Comparison of ENCODE assay signal across 9 mouse cellular contexts in the genomic region with DNA sequence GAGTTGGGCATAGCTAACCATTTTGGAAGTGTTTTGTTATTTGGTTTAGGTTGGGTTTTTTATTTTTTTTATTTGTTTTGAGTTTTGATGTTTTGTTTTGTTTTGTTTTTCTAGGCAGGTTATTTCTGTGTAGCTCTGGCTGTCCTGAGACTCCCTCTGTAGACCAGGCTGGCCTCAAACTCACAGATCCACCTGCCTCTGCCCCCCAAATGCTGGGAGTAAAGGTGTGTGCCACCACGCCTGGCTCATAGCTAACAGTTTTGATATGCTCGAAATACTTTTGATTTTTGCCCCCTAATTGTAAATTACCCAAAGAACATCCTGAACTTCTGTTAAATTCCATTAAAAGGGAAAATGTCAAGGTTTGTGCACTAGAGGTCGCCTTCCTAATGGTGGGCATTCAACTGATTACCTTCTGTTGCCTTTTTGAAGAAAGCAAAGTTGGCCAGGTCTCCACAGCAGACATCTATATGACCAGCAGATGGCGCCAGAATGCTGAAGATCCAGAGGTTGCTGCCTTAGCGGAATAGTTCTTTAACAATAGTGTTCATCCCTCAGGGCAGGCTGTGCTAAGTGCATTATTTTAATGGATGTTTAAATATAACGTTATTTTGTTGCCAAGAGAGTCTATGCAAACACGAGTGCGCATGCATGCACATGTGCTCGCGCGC.
DNase-seq lines count a peak whose midpoint lies in the region; ATAC-seq and TF ChIP-seq lines count a peak whose summit lies in the region.
"Had no signal": no experiment of that assay in that cellular context is flagged by ENCODE, and none has a peak within 500 bp of the region (broad histone marks: within the 10 kb centered on the region; RNA-seq: fewer than 3 reads in every experiment).

No protein-coding gene starts in this region.

- no peak overlapping the region for H3K9ac ChIP-seq in forebrain, embryonic 14.5 days (ENCODE audit: low read length)

- no peaks in the 10 kb centered on the region for H3K4me1 ChIP-seq in G1E (ENCODE audit: insufficient read depth, low read depth, low read length)
- no peaks in the 10 kb centered on the region for H3K4me1 ChIP-seq in forebrain, embryonic 14.5 days (ENCODE audit: control insufficient read depth, insufficient read depth, low read length)
- H3K4me1 ChIP-seq: megakaryocyte, embryonic 14.5 days had no signal

- DNase-seq in G1E (ENCODE audit: low spot score): no peak
- DNase-seq in c-Kit-positive CD71-positive TER-119-positive erythroid progenitor cells, embryonic 14.5 days (ENCODE audit: low spot score): peak; percentile 48
- peak; percentile 92 for DNase-seq in forebrain, embryonic 14.5 days (ENCODE audit: low spot score)
- peak; percentile 60 to 64 for DNase-seq in heart, postnatal 36 days
- peak; percentile 73 for DNase-seq in layer of hippocampus, adult 11-12 months (ENCODE audit: low spot score)
- DNase-seq in lung, adult 18-20 months: peak; percentile 24 to 56
- DNase-seq in ovary, postnatal 14 days (ENCODE audit: low spot score): peak; percentile 70
- DNase-seq in thymus, postnatal 10 days (ENCODE audit: low spot score in 2 of 2): peak; percentile 15 to 59

- peak; percentile 15; the same call in 1 of the 2 replicates for ATAC-seq in G1E (ENCODE audit: extremely low read depth, insufficient number of reproducible peaks, low FRiP score, poor library complexity, severe bottlenecking)
- peak; percentile 92 for ATAC-seq in forebrain, embryonic 14.5 days

- H3K9me3 ChIP-seq in G1E (replicated peaks): no peaks in the 10 kb centered on the region
- no peaks in the 10 kb centered on the region for H3K9me3 ChIP-seq in forebrain, embryonic 14.5 days (replicated peaks; ENCODE audit: control insufficient read depth, low read length)
- H3K9me3 ChIP-seq: megakaryocyte, embryonic 14.5 days had no signal

- H3K4me3 ChIP-seq in G1E (ENCODE audit: low read depth, low read length): no peak overlapping the region
- no peak overlapping the region for H3K4me3 ChIP-seq in forebrain, embryonic 14.5 days (ENCODE audit: low read depth, low read length)
- H3K4me3 ChIP-seq: megakaryocyte, embryonic 14.5 days had no signal

- 35% methylated on average over 11 of the region's 11 CpGs for WGBS in forebrain, embryonic 14.5 days

- TF ChIP-seq CTCF in G1E (IDR thresholded peaks at IDR 0.05; ENCODE audit: low read depth, low read length): peak; percentile 44

- H3K27ac ChIP-seq in forebrain, embryonic 14.5 days (ENCODE audit: low read depth, low read length): no peak overlapping the region

- no peaks in the 10 kb centered on the region for H3K36me3 ChIP-seq in G1E (replicated peaks)
- H3K36me3 ChIP-seq in forebrain, embryonic 14.5 days (ENCODE audit: control insufficient read depth, insufficient read depth, low read length): no peaks in the 10 kb centered on the region

- no peak overlapping the region for H3K4me2 ChIP-seq in forebrain, embryonic 14.5 days (ENCODE audit: low read length)

- intact Hi-C loops in heart, postnatal 36 days (cut with DNase I): loop anchor here (2.0 kb wide), 1 partner anchor 268 kb away; no protein-coding TSS in a partner anchor

- H3K27me3 ChIP-seq in G1E (ENCODE audit: insufficient read depth, low read length): no peaks in the 10 kb centered on the region
- H3K27me3 ChIP-seq in forebrain, embryonic 14.5 days (replicated peaks; ENCODE audit: control insufficient read depth, insufficient read depth, low read length): no peaks in the 10 kb centered on the region
- H3K27me3 ChIP-seq: megakaryocyte, embryonic 14.5 days had no signal
